Mouse (Mus musculus) adrenal gland, adult (tissue): ENCODE data around the gene Sgo2b.
"Not testable (repeated sequence)": the region's sequence is repeated elsewhere in the genome, so short reads cannot be mapped to it uniquely, and the experiment has no call there.

ENCODE experiments used
- DNase-seq, 2 experiments: peaks; one replicate each; pipeline ENCODE4 v3.0.0; 2022 to 2023; ENCODE audit warnings: low spot score in 1 of 2; ENCODE audit not compliant: inconsistent age in 2 of 2

Gene Sgo2b

GRCm38 (mm10) chr8:63951626-63952377, at the start of gene Sgo2b:
TSS of gene Sgo2b (minus strand) at chr8:63952248.
- no peak for DNase-seq

GRCm38 (mm10) chr8:63970612-63971391, 18.8 kb upstream of the Sgo2b start:
- DNase-seq: not testable (repeated sequence)

GRCm38 (mm10) chr8:63961032-63961785, 9.2 kb upstream of the Sgo2b start:
- no peak for DNase-seq

DNA sequence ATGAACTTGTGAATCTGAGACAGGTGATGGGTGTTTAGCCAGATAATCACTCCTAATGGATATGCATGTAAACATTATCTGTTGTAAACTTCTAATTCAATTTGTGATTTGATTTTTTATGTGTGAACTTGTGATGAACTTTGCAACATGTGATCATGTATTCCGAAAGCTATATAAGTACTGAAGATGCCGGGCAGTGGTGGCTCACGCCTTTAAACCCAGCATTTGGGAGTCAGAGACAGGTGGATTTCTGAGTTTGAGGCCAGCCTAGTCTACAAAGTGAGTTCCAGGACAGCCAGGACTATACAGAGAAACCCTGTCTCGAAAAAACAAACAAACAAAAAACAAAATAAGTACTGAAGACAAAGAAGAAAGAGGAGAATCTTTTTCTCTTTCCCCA, 1.8 kb upstream of the Sgo2b start:
- DNase-seq: not testable (repeated sequence)

DNA sequence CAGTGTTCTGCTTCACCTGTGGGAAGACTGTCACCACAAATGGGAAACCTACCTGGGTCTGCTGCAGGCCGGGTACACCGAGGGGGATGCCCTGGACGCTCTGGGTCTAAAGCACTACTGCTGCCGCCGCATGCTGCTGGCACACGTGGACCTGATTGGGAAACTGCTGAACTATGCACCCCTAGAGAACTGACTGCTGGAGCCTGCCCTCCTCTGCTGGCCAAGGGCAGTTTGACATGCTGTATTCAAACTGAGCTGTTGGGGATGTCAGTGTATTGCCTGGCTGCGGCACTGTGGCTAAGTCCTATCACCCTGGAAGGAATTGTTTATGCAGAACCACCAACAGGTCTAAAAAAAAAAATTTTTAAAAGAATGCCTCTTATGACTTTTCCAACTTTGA, 18.9 kb downstream of the Sgo2b start:
- DNase-seq: no peak

- DNase-seq: no peak
Observed at GRCm38 (mm10) chr8:63929301-63930097, 22.5 kb downstream of the Sgo2b start.

DNA sequence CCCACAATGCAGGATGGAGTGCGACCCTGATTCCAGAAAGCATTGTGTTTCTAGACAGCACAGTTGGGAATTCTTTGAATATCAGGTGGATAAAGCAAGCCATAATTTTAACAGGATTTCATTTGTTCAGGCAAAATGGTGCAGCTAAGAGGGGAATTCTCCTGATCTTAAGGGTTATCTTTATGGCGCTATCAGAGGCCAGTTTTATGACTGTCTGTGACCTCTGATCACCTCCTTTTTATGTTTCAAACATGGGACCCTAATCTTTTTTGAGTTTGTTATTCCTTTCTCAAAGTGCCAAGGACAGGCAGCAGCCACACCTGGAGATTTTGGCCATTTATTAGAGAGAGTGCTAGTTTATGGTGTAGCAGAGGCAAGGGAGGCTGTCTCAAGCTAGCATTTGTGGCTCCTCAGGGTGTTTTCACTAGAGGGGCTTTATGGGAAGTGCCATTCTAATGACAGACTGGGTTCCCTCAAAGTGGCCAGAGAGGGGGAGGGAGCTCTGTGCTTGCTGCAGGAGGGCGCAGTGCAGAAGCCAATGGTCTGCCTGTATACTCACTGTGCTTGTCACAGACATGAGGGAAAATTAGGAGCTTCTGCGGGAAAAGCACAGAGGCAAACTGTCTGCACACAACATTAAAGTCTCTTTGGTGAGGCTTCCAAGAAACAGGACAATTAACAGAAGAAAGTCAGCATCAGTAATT, 30.6 kb downstream of the Sgo2b start:
- DNase-seq: no peak

GRCm38 (mm10) chr8:63895096-63895495, 57.0 kb downstream of the Sgo2b start:
- DNase-seq: no peak

DNA sequence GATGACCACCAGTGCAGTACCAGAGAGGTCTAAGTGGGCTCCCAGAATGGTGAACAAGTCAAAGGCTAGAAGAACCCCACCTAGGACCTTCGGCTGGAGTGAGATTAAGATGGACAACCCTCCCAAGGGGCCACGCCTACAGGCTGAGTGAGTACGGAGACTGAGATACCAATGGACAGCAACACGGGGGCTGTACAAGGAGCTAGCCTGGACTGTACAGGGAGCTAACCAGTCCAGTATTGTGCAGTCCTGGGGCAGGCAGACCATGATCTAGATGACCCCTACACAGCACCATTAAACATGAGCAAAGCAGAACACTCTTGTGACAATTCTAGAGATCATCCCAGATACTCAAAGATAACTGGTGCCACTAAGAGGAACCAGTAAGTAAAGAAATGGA, 73.7 kb downstream of the Sgo2b start:
- no peak for DNase-seq

DNA sequence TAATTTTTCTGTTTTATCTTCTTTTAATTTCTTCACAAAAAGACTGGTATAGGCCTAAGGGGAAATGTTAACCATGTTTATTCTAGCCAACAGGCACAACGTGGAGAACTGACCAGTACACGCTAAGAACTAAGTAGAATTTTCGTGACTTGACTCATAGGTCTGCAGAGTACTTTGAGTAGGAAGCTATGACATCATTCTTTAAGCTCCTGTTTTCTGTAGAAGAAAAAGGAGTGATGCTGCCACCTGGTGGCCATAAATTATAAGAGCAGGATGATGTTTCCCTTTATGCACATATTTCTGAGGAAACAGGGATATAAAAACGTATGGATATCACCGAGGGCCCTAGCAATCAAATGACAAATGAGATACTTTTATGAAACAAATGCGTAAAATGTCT, 74.7 kb downstream of the Sgo2b start:
- peak; percentile 58 to 90 for DNase-seq

DNA sequence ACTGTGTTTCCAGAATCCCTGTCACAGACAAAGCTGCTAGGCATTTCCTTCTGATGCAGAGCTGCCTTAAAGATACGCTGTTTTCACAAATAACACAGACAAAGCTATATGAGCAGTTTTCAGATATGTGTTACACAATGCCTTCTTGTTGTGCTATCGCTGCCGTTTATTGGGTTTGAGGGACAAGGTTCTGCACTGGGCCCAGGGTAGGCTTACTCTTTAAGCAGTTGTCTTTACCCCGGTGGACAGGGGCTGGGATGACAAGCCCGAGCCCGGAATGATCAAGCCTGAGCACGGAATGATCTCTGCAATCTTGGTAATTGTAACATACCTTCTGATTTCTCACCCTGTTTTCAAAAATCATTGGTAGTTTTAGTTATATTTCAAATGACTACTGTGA, 75.1 kb downstream of the Sgo2b start:
- peak in 1 of 2 experiments; percentile 18 for DNase-seq
